Mouse (Mus musculus): ENCODE data around the gene Il20. TPM values are rescaled to one million over a fixed set of nuclear protein-coding genes. Genes with fewer than 3 reads are reported as not detected.

Il20 gene
- total RNA-seq (2023) = not detected

GRCm38 (mm10) chr1:130911401-130912010, at the start of gene Il20:
Gene Il20, minus strand, starts transcription at chr1:130911451.

DNA sequence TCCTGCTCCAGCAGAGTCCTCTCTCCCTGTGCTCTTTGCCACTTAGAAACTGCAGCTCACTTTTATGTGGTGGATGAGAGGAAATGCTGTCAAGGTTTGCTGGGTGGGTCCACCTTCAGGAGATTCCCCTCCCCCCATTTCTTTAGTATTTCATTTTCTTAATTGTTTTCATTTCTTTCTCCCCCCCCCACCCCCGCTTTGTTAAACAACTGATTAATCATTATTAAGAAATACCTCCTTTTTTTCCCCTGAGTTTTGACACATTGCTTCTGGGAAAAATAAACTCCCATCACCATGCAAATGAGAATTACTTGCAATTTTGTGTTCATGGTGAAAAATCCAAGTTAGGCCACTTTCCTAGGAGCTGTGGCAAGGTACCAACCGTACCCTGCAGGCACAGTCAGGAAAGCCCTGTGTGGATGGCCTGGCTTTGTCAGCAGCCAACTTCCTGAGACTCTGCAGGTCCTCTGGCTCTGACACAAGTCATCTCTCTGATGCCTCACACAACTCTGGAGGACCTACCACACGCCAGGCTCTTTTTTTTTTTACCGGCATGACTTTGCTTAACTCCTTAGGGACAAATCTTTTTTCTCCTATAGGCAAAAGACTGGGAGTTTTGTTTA, 28.9 kb upstream of the Il20 start, which contains the start of gene Il19:
Gene Il19 (minus strand): TSS at position 51 of the 623 bp plus-strand sequence.

GRCm38 (mm10) chr1:130887354-130887753, 23.9 kb downstream of the Il20 start, which contains the start of gene Il24:
Gene Il24, minus strand, starts transcription at chr1:130887454.

DNA sequence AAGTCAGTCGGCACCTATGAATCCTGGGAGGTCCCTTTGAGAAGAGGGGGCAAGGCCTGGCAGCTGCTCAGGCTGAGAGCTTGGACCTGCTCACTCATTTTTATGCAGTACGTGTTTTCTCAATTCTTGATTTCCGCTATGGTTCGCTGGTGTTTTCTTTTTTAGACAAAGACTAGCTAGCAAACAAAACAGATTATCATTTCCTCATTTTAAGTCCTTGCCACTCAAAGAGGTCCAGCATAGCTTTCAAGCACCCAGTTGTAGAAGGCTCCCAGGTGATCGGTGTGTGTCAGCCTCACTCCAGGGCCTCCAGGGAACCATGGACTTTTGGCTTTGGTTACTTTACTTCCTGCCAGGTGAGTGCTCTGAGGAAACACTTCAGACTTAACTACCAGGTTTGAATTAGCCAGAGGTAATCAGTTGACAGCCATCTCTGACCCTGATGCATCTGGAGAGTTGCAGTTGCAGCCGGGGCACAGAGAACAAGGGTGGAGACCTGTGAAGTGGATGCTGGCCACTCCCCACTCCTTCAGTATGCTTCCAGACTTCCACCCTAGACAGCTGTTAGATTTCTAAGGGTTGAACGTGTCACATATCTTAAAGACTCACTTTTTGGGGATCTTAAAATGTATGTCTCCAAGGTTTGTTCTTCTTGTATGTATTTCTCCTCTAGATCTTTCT, 45.6 kb downstream of the Il20 start, which contains the start of gene Fcmr:
Gene Fcmr (plus strand): TSS at position 129 of the 681 bp plus-strand sequence.

Other genes starting within 250 kb of the Il20 start
- not detected for gene C4bp, start 249.8 kb downstream of the Il20 start, total RNA-seq (2023)
- gene Gm29427, start 195.7 kb downstream of the Il20 start, total RNA-seq (2023) = not detected
- 1 to 10 TPM; 9.0 to 9.2 TPM for gene Yod1, start 194.1 kb downstream of the Il20 start, total RNA-seq (2023)
- gene Pfkfb2, start 182.2 kb downstream of the Il20 start, total RNA-seq (2023) = 10 to 100 TPM; 19.6 to 20.5 TPM
- under 1 TPM; 0.33 to 0.42 TPM for gene AA986860, start 179.5 kb downstream of the Il20 start, total RNA-seq (2023)
- not detected for gene Fcamr, start 110.5 kb downstream of the Il20 start, total RNA-seq (2023)
- not detected for gene Pigr, start 84.8 kb downstream of the Il20 start, total RNA-seq (2023)
- gene Fcmr, start 45.8 kb downstream of the Il20 start, total RNA-seq (2023) = 1 to 10 TPM; 3.4 to 5.2 TPM
- gene Il24, start 24.0 kb downstream of the Il20 start, total RNA-seq (2023) = not detected
- gene Il19, start 28.7 kb upstream of the Il20 start, total RNA-seq (2023) = not detected
- not detected for gene Il10, start 108.4 kb upstream of the Il20 start, total RNA-seq (2023)
- 100 to 1,000 TPM; 214 to 240 TPM for gene Mapkapk2, start 186.4 kb upstream of the Il20 start, total RNA-seq (2023)
- 10 to 100 TPM; 10.1 to 10.5 TPM for gene Dyrk3, start 226.9 kb upstream of the Il20 start, total RNA-seq (2023)
- 10 to 100 TPM; 16.4 to 17.3 TPM for gene Eif2d, start 241.7 kb upstream of the Il20 start, total RNA-seq (2023)

Data from neutrophil, adult 59 days (primary cell).